Mouse (Mus musculus): ENCODE results near the gene Psmd4. TPM values are rescaled to one million over a fixed set of nuclear protein-coding genes. Genes with fewer than 3 reads are reported as not detected.

Gene Psmd4
- polyA plus RNA-seq (2016; fragmentation: Nextera tagmentation; extraction: Ambion mirVana), result 341 and 345 TPM in 2 replicates

DNA sequence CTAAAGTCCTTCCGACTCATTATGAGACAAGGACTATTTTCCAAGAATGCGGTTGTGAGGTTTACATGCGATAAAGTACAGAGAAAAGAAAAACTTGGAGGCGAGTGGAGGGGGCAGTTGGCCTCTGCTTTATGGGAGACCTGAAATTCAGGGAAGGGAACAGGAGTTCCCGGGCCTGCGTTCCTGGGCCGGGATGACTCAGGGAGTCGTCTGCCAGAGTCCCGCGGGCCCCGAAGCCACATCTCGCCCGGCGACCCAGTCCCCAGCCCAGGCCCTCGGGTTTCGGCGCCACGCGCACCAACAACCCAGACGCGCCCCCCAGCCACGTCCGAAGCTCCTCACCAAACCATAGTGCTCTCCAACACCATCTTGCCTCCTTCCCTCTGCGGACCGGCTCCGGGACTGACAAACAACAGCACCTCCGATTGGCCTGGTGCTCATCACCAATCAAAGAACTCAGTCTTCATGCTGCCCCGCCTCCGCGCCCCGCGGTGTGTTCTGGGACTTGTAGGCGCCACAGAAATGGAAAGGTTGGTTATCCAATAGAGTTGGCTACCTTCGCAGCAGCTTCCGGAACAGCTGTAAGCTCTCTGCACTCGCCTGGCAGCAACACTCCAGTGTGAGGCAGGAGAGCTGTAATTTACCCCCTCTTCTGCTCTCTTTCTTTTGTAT lies at the start of gene Psmd4:
Gene Psmd4 (minus strand): TSS at position 449 of the 672 bp plus-strand sequence.
- peaks cover 11% of the 10 kb centered on the region for H3K4me1 ChIP-seq
- peaks cover 32% of the 10 kb centered on the region for H3K36me3 ChIP-seq
- WGBS, result under 1% methylated on average over 36 of the region's 36 CpGs
- DNase-seq (ENCODE audit: low spot score), result peak; percentile 99
- H3K27me3 ChIP-seq (ENCODE audit: low read depth, poor library complexity, severe bottlenecking), result no peaks in the 10 kb centered on the region
- H3K4me3 ChIP-seq, result peak within 1 kb of the TSS; percentile 89
- no peaks in the 10 kb centered on the region for H3K9me3 ChIP-seq (replicated peaks)
- peak within 1 kb of the TSS; percentile 91 for H3K27ac ChIP-seq (replicated peaks)

DNA sequence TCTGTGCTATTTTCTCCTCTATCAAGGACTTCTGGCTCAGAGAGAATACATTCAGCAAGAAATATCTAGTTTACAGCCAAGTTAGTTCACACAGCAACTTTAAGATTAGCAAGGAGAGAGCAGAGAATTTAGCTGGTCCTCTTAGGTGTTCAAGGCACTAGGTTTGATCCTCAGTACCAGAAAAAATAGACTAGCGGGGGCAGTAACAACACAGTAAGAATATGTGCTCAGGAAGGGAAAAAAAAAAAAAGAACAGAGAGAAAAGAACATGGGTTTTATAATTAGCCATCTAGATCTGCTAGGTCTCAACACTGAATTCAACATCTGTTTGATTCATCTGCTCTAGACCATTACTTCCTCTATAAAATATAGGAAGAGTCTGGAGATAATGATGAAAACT lies 45.7 kb upstream of the Psmd4 start:
- no peaks in the 10 kb centered on the region for H3K27me3 ChIP-seq (ENCODE audit: low read depth, poor library complexity, severe bottlenecking)
- no peak overlapping the region for H3K4me3 ChIP-seq
- WGBS, result 94% methylated on average over 1 of the region's 1 CpGs
- H3K36me3 ChIP-seq, result peaks cover 22% of the 10 kb centered on the region
- no peak for DNase-seq (ENCODE audit: low spot score)
- H3K4me1 ChIP-seq, result no peaks in the 10 kb centered on the region
- H3K9me3 ChIP-seq (replicated peaks), result no peaks in the 10 kb centered on the region
- no peak overlapping the region for H3K27ac ChIP-seq (replicated peaks)

DNA sequence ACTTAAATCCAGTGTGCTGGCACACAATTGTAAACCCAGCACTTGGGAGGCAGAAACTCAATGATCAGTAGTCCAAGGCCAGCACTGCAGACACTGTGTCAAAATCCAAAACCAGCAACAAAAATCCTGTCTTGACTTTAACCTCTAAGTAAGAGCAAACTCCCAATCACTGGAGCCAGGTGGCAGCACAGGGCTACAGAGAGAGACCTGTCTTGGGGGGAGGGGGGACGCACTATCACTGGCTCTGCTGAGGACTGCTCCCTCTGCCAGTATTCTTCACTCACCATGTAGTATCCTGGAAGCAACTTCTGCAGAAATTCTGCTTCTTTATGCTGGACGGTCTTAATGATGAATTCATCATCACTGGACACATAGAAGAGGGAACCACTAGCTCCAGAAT lies 29.2 kb upstream of the Psmd4 start:
- 91% methylated on average over 2 of the region's 2 CpGs for WGBS
- H3K27me3 ChIP-seq (ENCODE audit: low read depth, poor library complexity, severe bottlenecking), result no peaks in the 10 kb centered on the region
- H3K4me3 ChIP-seq, result no peak overlapping the region
- peaks cover 96% of the 10 kb centered on the region for H3K36me3 ChIP-seq
- DNase-seq (ENCODE audit: low spot score), result no peak
- H3K4me1 ChIP-seq, result no peaks in the 10 kb centered on the region
- no peaks in the 10 kb centered on the region for H3K9me3 ChIP-seq (replicated peaks)
- H3K27ac ChIP-seq (replicated peaks), result no peak overlapping the region

DNA sequence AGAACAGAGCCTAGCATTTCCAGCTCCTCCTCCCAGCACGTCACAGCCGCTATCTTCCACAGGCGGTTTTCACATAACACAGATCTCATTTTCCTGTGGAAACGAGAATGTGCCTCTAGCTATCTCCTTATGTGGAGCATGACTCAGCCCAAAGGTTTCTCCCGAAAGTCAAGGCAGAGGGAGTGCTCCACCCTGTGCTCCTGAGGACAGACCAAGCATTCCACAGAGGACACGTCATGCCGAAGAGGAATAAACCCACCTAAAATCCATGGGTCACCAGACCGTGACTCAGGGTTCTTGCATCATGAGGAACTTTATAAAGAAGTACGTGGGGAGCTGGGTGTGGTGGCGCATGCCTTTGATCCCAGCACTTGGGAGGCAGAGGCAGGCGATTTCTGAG lies 24.2 kb upstream of the Psmd4 start:
- Histone ChIP-seq H3K36me3 (peaks cover 99% of the 10 kb centered on the region), H3K4me3 (no peak overlapping the region), H3K27ac (replicated peaks) (no peak overlapping the region), H3K27me3 (ENCODE audit: low read depth, poor library complexity, severe bottlenecking) (no peaks in the 10 kb centered on the region), H3K9me3 (replicated peaks) (no peaks in the 10 kb centered on the region), H3K4me1 (no peaks in the 10 kb centered on the region)
- 93% methylated on average over 11 of the region's 11 CpGs for WGBS
- no peak for DNase-seq (ENCODE audit: low spot score)

DNA sequence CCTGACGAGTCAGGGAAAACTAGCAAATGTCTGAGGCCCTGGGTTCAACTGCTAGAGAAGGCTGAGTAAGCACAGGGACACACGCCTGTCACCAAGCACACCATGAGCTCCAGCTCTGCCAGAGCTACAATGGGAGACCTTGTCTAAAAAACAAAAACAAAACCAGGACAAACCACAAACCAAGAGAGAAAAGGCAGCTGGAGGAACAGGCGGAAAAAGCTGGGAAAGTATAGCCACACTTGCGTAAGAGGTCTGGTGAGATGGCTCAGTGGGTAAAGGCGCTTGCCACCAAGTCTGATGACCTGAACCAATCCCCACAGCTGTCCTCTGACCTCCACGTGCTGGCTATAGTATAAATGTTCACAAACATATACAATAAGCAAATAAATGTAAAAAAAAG lies 23.7 kb upstream of the Psmd4 start:
- peaks cover 99% of the 10 kb centered on the region for H3K36me3 ChIP-seq
- H3K4me3 ChIP-seq, result no peak overlapping the region
- no peak for DNase-seq (ENCODE audit: low spot score)
- no peaks in the 10 kb centered on the region for H3K27me3 ChIP-seq (ENCODE audit: low read depth, poor library complexity, severe bottlenecking)
- WGBS, result 91% methylated on average over 6 of the region's 6 CpGs
- no peak overlapping the region for H3K27ac ChIP-seq (replicated peaks)
- no peaks in the 10 kb centered on the region for H3K9me3 ChIP-seq (replicated peaks)
- no peaks in the 10 kb centered on the region for H3K4me1 ChIP-seq

DNA sequence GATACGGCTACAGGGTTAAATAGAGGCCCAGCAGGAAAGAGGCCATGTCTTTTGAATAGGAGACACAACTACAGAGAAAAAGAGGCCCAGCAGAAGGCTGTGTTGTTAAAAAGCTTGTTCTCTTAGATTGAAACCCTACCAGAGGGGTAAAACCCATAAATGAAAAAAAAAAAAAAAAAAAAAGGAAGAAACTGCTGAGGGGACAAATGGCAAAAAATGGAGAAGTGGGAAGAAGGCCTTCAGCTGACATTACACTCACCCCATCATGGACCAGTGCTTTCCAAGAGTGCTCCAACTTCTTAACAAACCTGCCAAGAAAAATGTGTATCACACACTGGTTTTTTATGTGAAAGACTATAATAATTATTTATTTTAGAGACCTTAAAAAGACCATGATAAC lies 23.1 kb upstream of the Psmd4 start:
- H3K36me3 ChIP-seq, result peaks cover 99% of the 10 kb centered on the region
- H3K27ac ChIP-seq (replicated peaks), result no peak overlapping the region
- WGBS, result 87% methylated on average over 1 of the region's 1 CpGs

DNA sequence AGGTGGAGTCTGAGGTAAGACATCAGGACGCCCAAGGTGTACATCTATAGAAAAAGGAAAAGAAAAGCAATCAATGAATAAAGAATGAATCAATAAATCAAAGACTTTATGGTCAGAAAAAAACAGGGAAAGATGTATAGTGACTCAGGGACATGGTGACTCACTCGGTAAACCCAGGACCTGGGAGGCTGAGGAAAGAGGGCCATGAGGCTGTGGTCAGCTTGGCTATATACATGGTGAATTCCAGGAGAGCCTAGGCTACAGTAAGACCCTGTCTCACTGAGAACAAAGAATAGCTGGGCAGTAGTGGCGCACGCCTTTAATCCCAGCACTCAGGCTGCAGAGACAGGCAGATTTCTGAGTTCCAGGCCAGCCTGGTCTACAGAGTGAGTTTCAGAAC lies 21.3 kb upstream of the Psmd4 start:
- Histone ChIP-seq H3K9me3 (replicated peaks) (no peaks in the 10 kb centered on the region), H3K4me1 (no peaks in the 10 kb centered on the region), H3K27ac (replicated peaks) (no peak overlapping the region), H3K27me3 (ENCODE audit: low read depth, poor library complexity, severe bottlenecking) (no peaks in the 10 kb centered on the region), H3K4me3 (no peak overlapping the region), H3K36me3 (peaks cover 99% of the 10 kb centered on the region)
- 96% methylated on average over 4 of the region's 4 CpGs for WGBS
- DNase-seq (ENCODE audit: low spot score), result no peak

More for the DNA sequence above, 23.1 kb upstream of the Psmd4 start:
- Histone ChIP-seq H3K27me3 (ENCODE audit: low read depth, poor library complexity, severe bottlenecking) (no peaks in the 10 kb centered on the region), H3K4me3 (no peak overlapping the region), H3K4me1 (no peaks in the 10 kb centered on the region), H3K9me3 (replicated peaks) (no peaks in the 10 kb centered on the region)
- no peak for DNase-seq (ENCODE audit: low spot score)

DNA sequence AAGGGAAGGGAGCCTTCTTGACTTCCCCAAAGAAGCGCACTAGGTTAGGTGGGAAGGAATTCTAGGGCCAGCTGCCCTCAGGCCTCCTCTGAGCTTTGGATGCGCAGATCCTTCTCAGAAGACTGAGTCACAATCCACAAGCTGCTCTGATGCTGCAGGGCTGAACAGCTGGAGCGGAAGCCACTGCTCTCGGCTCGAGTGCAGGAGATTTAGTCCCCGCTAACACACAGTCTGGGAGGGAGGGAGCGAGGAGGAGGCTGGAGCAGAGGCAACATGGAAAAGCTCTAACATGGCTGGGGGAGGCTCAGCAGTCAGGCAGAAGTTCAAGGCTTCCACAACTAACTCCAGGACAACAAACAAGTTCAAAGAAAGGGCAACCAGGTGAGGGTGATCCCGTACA lies 15.7 kb upstream of the Psmd4 start:
- H3K4me1 ChIP-seq, result peaks cover 3% of the 10 kb centered on the region; the same call in 1 of the 2 replicates
- DNase-seq (ENCODE audit: low spot score), result no peak
- H3K9me3 ChIP-seq (replicated peaks), result no peaks in the 10 kb centered on the region
- H3K4me3 ChIP-seq, result no peak overlapping the region
- peaks cover 63% of the 10 kb centered on the region for H3K36me3 ChIP-seq
- H3K27ac ChIP-seq (replicated peaks), result no peak overlapping the region
- 85% methylated on average over 8 of the region's 8 CpGs for WGBS
- H3K27me3 ChIP-seq (ENCODE audit: low read depth, poor library complexity, severe bottlenecking), result no peaks in the 10 kb centered on the region

DNA sequence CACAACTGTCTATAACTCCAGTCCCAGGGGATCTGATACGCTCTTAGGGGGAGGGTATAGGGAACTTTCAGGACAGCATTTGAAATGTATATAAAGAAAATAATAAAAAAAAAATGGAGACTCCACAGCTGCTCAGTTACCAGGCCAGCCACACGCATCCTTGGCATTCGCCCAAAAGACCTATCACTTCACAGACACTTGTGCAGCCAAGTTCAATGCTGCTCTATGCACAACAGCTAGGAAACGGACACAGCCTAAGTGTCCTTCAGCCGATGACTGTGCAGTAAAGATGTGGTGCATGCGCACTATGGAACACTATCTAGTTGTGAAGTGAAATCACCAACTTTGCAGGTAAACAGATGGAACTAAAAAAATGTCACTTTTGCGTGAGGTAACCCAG lies 13.9 kb upstream of the Psmd4 start:
- H3K4me3 ChIP-seq, result no peak overlapping the region
- H3K9me3 ChIP-seq (replicated peaks), result no peaks in the 10 kb centered on the region
- H3K4me1 ChIP-seq, result peaks cover 3% of the 10 kb centered on the region; the same call in 1 of the 2 replicates
- H3K27ac ChIP-seq (replicated peaks), result no peak overlapping the region
- 95% methylated on average over 7 of the region's 7 CpGs for WGBS
- H3K36me3 ChIP-seq, result peaks cover 45% of the 10 kb centered on the region
- DNase-seq (ENCODE audit: low spot score), result no peak
- no peaks in the 10 kb centered on the region for H3K27me3 ChIP-seq (ENCODE audit: low read depth, poor library complexity, severe bottlenecking)

DNA sequence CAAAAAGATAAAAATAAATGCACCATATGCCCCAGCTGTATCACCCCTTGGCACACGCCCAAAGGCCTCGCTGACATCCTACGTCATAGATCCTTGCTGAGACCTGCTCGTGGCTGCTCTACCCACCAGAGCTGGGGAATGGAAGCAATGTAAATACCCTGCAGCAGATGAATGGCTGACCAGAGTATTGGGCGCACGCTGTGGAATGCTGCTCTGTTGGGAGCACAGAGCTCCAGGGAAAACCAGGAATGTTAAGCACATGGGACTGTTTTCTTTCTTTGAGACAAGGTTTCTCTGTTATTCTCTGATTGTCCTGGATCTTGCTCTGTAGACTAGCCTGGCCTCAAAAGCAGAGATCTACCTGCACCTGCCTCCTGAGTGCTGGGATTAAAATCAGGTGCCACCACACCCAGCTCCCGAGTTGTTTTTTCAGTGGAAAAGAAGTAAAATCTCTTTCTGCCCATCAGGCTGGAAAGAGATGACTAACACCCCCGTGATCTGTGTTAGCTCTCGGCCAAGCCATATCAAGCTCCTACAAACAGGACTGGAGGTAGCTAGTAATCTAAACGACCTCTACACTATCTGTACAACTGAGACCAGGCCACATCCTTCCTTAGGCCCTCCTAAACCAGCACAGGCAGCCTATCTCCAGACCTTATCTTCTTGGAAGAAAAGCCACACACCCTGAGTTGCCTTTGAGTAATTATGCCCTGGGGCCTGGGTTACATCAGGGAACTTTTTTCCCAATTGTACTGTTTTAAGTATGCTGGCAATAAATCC lies 12.3 kb upstream of the Psmd4 start:
- 61% methylated on average over 10 of the region's 10 CpGs for WGBS
- Histone ChIP-seq H3K27me3 (ENCODE audit: low read depth, poor library complexity, severe bottlenecking) (no peaks in the 10 kb centered on the region), H3K4me1 (peaks cover 3% of the 10 kb centered on the region; the same call in 1 of the 2 replicates), H3K36me3 (peaks cover 29% of the 10 kb centered on the region), H3K9me3 (replicated peaks) (no peaks in the 10 kb centered on the region), H3K27ac (replicated peaks) (no peak overlapping the region), H3K4me3 (no peak overlapping the region)
- DNase-seq (ENCODE audit: low spot score), result no peak

DNA sequence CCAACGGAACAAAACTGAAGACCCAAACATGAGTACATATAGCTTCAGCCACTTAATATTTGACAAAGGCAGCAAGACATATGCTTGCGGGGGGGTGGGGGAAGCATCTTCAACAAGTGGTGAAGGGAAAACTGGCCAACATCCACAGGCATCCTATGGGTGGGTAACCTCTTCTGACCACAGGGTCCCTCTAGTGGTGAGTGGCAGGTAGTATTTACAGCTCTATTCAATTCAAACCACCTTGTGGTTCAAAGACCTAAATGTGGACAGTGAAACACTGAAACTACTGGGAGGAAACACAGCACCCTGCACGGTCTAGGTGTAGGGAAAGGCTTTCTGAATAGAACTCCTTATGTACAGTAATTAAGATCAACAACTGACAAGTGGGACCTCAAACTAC lies 11.3 kb upstream of the Psmd4 start:
- Histone ChIP-seq H3K4me3 (no peak overlapping the region), H3K27me3 (ENCODE audit: low read depth, poor library complexity, severe bottlenecking) (no peaks in the 10 kb centered on the region), H3K4me1 (peaks cover 3% of the 10 kb centered on the region; the same call in 1 of the 2 replicates), H3K36me3 (peaks cover 19% of the 10 kb centered on the region), H3K27ac (replicated peaks) (no peak overlapping the region), H3K9me3 (replicated peaks) (no peaks in the 10 kb centered on the region)
- 40% methylated on average over 3 of the region's 3 CpGs for WGBS
- DNase-seq (ENCODE audit: low spot score), result peak; percentile 31

DNA sequence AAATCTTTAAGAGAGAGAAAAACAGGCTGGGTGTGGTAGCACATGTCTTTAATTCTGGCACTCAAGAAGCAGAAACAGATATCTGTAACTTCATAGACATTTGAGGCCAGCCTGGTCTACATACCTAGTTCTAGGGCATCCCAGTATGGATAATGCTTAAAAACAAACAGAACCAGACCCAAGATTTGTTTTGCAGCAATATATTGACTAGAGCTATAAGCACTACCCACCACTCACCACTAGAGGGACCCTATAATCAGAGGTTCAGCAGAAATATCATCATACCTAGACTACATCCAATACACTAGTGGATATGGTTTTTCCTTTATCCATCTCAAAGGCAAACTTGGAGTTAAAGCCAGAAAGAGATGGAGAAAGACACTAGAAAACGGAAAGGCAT lies 10.5 kb upstream of the Psmd4 start:
- DNase-seq (ENCODE audit: low spot score), result no peak
- Histone ChIP-seq H3K36me3 (peaks cover 11% of the 10 kb centered on the region), H3K4me3 (no peak overlapping the region), H3K9me3 (replicated peaks) (no peaks in the 10 kb centered on the region), H3K27me3 (ENCODE audit: low read depth, poor library complexity, severe bottlenecking) (no peaks in the 10 kb centered on the region), H3K4me1 (peaks cover 3% of the 10 kb centered on the region; the same call in 1 of the 2 replicates), H3K27ac (replicated peaks) (no peak overlapping the region)
- WGBS, result 43% methylated on average over 1 of the region's 1 CpGs

DNA sequence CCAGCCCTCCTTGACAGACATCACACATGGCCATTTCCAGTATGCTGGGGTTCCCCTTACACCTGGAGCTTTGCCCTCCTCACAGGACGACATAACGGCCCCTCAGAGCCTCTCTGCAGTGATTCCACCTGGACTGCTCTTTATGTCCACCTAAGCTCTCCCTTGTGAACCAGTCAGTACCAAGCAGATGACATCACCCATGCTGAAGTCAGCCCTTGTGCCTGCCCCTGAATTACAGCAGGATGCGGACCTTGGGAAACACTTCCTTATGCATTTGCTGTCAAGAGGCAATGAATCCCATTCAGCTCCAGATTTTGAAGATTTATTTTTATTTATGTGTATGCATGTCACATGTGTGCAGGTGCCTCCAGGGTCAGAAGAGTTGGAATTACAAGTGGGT lies 5.5 kb upstream of the Psmd4 start:
- WGBS, result 82% methylated on average over 3 of the region's 3 CpGs
- H3K4me3 ChIP-seq, result no peak overlapping the region
- H3K9me3 ChIP-seq (replicated peaks), result no peaks in the 10 kb centered on the region
- H3K27me3 ChIP-seq (ENCODE audit: low read depth, poor library complexity, severe bottlenecking), result no peaks in the 10 kb centered on the region
- DNase-seq (ENCODE audit: low spot score), result no peak
- peaks cover under 1% of the 10 kb centered on the region; the same call in 1 of the 2 replicates for H3K4me1 ChIP-seq
- no peak overlapping the region for H3K27ac ChIP-seq (replicated peaks)
- no peaks in the 10 kb centered on the region for H3K36me3 ChIP-seq
